Mouse (Mus musculus) embryonic fibroblast, embryonic 13.5 days (primary cell): ENCODE data around the gene 1700088E04Rik. TPM values are rescaled to one million over a fixed set of nuclear protein-coding genes. Genes with fewer than 3 reads are reported as not detected.
A peak's percentile ranks its signal among the peaks of the same experiment; 100 is the strongest.

Source experiments
- H3K27ac ChIP-seq: 2 replicates; pipeline ENCODE4 v1.5.1; 2012; ENCODE audit warnings: low read length, control low read depth, inconsistent platforms; ENCODE audit not compliant: insufficient read depth
- H3K4me1 ChIP-seq: 2 replicates; pipeline ENCODE4 v1.6.1; 2011; ENCODE audit warnings: low read length; ENCODE audit not compliant: control insufficient read depth, insufficient read depth
- H3K4me3 ChIP-seq: 2 replicates; pipeline ENCODE4 v1.5.1; 2011; ENCODE audit warnings: mild to moderate bottlenecking, control low read depth, low read length; ENCODE audit not compliant: insufficient read depth
- CTCF ChIP-seq: IDR thresholded peaks from 2 replicates; pipeline ENCODE4 v1.5.1; 2011; ENCODE audit warnings: mild to moderate bottlenecking, control low read depth, low read length, moderate library complexity, borderline replicate concordance; ENCODE audit not compliant: insufficient read depth
- POLR2A ChIP-seq: IDR thresholded peaks from 2 replicates; pipeline ENCODE4 v1.6.1; 2011; ENCODE audit warnings: low read depth, mild to moderate bottlenecking, control low read depth, low read length, moderate library complexity
- polyA plus RNA-seq: library from polyadenylated mRNA; stranded (reverse); fragments of >200 nt; gene quantifications from 2 replicates; pipeline ENCODE4 v1.2.4, GENCODE M21; 2011; ENCODE audit warnings: low read depth; ENCODE audit not compliant: missing spikeins, insufficient read length

Gene 1700088E04Rik
- polyA plus RNA-seq, 1 experiment, result 2.2 TPM

DNA sequence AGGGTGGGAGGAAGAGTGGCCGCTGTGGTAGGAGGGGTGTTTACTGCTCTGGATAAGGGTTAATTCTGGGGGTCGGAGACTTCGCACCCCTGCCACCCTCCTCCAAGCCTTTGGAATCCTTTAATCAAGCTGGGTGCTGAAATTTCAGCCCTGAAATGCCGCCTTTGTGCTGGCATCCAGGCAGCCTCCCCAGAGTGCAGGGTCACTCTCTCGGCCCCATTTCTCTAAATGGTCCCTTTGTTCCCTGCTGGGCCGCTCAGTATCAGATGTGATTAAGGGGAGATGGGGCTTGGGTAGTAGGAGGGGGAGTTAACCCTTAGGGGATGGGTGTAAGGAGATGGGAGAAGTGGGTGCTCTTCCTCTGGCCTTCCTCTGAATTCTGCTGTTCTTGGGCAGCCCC lies 11.7 kb upstream of the 1700088E04Rik start:
- no peaks in the 10 kb centered on the region for H3K4me1 ChIP-seq
- TF ChIP-seq CTCF (no peak), POLR2A (no peak)
- H3K27ac ChIP-seq, result no peak overlapping the region
- H3K4me3 ChIP-seq, result no peak overlapping the region

DNA sequence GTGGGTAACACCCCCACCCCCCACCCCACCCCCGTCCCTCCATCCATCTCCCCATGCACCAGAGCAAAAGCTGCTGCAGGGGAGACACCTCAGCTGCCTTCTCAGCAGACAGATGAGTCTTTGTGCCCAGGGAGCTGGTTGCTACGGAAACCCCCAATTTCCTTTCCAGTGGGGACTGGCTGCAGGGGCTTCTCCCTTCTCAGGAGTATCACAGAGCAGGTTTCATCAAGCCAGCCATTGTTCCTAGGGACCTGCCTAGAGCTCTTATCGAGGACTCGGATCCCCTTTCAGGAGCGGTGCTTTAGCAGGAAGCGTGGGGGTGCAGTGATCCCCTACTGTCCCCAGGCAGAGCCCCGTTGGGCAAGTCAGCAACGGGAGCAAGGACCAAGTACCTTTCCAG lies 10.8 kb upstream of the 1700088E04Rik start:
- Histone ChIP-seq H3K27ac (no peak overlapping the region), H3K4me3 (no peak overlapping the region), H3K4me1 (no peaks in the 10 kb centered on the region)
- TF ChIP-seq CTCF (no peak), POLR2A (no peak)

DNA sequence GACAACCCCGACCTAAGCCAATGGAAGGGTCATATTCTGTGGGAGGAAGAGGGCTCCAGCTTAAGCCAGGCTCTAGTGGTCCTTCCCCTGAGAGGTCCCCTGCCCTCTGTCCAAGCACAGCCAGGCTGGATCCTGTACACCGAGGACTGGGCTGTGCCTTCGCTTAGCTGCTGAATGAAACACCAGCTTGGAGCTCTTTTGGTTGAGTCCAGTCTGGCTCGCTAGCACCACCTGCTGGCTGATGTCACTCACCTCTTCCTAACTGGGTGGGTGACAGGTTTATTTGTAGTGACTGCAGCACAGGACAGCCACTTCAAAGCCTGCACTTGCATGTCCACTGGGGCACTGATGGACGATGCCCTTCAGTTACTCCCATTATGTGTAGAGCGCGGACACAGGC lies 7.5 kb upstream of the 1700088E04Rik start:
- no peaks in the 10 kb centered on the region for H3K4me1 ChIP-seq
- no peak overlapping the region for H3K27ac ChIP-seq
- no peak overlapping the region for H3K4me3 ChIP-seq
- TF ChIP-seq POLR2A, result no peak
- peak; percentile 86 for TF ChIP-seq CTCF

DNA sequence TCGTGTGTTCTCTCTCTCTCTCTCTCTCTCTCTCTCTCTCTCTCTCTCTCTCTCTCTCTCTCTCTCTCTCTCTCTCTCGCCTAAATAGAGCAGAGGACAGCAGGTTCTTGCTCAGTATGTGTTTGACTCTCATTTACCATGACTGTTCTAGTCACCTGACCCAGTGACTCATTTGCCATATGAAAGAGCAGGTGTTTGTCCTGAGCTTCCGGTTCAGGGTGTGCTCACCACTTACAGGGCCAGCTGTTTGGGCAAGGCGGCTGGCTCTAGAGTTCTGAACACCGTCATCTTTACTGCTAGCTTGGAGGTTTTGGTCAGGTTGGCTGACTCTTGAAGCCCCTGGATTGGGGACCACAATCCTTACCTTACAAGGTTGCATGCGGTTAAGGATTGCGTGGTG lies 4.5 kb upstream of the 1700088E04Rik start:
- H3K4me3 ChIP-seq, result no peak overlapping the region
- no peaks in the 10 kb centered on the region; the same call in 1 of the 2 replicates for H3K4me1 ChIP-seq
- H3K27ac ChIP-seq, result no peak overlapping the region
- TF ChIP-seq CTCF, result no peak
- TF ChIP-seq POLR2A, result no peak

DNA sequence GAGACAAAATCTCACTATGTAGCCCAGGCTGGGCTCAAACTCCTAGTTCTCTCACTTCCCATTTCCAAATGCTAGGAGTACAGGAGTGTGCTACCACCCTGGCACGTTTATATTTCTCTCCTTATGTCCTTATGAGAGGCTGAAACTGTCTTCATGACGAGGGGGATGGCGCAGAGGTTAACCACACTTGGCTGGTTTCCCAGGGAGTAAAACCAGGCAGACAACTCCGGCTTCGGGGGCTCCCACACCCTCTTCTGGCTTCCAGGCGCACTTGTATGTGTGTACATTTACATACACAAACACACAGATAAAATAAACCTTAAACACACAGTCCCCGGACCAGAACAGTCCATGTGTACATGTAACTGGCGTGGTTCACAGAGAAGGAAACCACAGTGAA lies 3.0 kb upstream of the 1700088E04Rik start:
- Histone ChIP-seq H3K4me3 (no peak overlapping the region), H3K27ac (no peak overlapping the region), H3K4me1 (peaks cover 2% of the 10 kb centered on the region; the same call in 1 of the 2 replicates)
- TF ChIP-seq POLR2A (no peak), CTCF (no peak)

DNA sequence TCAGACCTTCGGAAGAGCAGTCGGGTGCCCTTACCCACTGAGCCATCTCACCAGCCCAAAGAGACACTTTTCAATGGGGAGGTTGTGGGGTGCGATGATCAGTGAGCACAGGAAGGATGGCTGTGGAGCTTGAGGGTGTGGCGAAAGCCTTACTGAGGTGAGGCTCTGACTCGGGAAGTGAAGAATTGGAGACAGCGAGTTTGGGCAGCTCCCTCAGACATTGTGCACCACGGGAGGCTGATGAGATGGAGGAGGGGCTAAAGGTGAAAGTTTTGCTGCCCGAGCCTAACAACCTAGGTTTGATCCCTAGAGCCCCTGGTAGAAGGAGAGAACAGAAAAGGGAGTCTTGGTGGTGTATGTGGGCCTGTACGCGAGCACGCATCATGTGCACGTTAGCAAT lies 2.3 kb upstream of the 1700088E04Rik start:
- H3K4me1 ChIP-seq, result peaks cover 2% of the 10 kb centered on the region; the same call in 1 of the 2 replicates
- H3K4me3 ChIP-seq, result no peak overlapping the region
- TF ChIP-seq CTCF (no peak), POLR2A (no peak)
- no peak overlapping the region for H3K27ac ChIP-seq

DNA sequence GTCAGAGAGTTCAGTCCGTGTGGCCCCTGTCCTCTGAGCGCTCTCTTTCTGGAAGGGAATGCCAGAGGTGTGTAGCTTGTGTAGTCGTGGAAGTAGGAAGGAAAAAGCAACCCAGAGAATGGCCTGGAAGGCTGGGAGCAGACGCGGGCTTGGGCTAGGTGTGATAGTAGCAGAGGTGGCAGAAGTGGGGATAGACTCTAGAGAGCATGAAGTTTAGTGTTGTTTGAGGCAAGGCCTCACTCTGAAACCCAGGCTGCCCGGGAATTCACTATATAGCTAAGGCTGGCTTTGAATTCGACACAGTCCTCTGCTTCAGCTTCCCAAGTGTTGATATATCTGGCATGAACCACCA lies 489 bp upstream of the 1700088E04Rik start:
- peaks cover 2% of the 10 kb centered on the region; the same call in 1 of the 2 replicates for H3K4me1 ChIP-seq
- H3K27ac ChIP-seq, result no peak overlapping the region
- TF ChIP-seq POLR2A, result no peak
- no peak for TF ChIP-seq CTCF
- H3K4me3 ChIP-seq, result peak overlapping the region; percentile 91

DNA sequence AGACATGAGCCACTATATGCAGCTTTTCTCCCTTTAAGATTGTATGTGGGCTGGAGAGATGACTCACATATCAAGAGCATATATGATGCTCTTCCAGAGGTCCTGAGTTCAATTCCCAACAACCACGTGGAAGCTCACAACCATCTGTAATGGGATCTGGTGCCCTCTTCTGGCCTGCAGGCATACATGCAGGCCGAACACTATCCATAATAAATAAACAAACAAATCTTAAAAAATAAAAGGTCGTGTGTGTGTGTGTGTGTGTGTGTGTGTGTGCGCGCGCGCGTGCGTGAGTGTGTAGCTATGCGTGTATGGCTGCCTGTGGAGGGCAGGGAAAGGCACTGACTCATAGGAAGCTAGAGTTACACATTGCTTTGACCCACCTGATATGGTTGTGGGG lies 1.4 kb downstream of the 1700088E04Rik start:
- Histone ChIP-seq H3K4me3 (no peak overlapping the region), H3K27ac (no peak overlapping the region), H3K4me1 (peaks cover 2% of the 10 kb centered on the region; the same call in 1 of the 2 replicates)
- no peak for TF ChIP-seq CTCF
- TF ChIP-seq POLR2A, result no peak

DNA sequence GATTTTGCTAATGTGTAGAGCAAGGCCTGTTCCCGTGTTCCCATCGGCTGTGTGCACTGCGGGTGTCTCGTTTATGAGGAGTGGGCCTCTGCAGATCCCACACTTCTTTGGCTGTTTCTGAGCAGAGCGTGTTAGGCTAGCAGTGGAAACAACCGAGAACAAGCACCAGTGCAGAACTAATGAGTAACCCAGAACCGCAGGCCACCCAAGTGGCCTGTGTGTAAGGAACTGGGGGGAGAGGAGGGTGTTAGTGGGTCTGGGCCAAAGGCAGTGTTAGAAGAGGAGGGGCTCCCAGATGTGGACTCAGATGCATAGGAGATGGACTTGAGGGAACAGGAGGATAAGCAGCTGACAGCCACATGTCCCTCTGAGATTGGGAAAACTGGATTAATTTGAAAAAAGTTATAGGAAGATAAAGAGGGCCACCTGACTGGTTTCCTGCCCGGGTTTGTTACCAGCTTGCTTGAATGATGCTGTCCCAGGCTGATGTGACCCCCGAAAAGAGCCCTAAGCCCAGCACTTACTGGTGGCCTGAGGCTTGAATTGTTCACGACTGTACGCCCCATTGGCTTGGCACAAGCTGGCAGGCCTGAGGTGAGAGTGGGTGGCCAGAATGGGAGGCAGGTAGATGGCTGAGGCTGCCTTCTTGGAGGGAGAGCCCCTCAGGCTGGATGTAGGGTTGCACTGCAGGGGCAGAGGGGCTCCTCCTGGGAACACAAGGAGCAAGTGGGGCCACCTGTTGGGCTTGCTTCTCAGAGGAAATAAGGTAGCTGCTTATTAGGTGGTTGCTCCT lies 5.1 kb downstream of the 1700088E04Rik start:
- H3K4me1 ChIP-seq, result 0 out of 2 replicates have a peak, but pooled peaks cover 2% of the 10 kb centered on the region
- no peak overlapping the region for H3K4me3 ChIP-seq
- TF ChIP-seq CTCF, result no peak
- no peak for TF ChIP-seq POLR2A
- H3K27ac ChIP-seq, result no peak overlapping the region

DNA sequence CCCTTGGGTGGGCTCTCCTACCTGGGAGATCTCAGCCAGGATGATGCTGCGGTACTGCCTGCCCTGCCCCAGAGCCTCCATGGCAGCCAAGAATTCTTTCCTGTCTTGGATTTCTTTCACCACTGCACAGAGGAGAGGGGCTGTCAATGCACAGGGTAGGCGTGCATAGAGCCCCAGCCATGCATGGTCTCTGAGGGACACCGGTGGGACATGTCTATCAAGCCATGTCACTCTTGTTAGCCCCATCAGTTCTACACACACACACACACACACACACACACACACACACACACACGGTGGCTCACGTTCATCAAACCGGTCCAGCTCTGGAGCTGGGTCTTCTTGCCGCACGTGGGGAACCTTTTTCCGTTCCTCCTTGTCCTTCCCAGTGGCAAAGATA lies 5.7 kb downstream of the 1700088E04Rik start:
- H3K27ac ChIP-seq, result no peak overlapping the region
- no peak overlapping the region for H3K4me3 ChIP-seq
- TF ChIP-seq POLR2A (no peak), CTCF (no peak)
- H3K4me1 ChIP-seq, result 0 out of 2 replicates have a peak, but pooled peaks cover 4% of the 10 kb centered on the region

DNA sequence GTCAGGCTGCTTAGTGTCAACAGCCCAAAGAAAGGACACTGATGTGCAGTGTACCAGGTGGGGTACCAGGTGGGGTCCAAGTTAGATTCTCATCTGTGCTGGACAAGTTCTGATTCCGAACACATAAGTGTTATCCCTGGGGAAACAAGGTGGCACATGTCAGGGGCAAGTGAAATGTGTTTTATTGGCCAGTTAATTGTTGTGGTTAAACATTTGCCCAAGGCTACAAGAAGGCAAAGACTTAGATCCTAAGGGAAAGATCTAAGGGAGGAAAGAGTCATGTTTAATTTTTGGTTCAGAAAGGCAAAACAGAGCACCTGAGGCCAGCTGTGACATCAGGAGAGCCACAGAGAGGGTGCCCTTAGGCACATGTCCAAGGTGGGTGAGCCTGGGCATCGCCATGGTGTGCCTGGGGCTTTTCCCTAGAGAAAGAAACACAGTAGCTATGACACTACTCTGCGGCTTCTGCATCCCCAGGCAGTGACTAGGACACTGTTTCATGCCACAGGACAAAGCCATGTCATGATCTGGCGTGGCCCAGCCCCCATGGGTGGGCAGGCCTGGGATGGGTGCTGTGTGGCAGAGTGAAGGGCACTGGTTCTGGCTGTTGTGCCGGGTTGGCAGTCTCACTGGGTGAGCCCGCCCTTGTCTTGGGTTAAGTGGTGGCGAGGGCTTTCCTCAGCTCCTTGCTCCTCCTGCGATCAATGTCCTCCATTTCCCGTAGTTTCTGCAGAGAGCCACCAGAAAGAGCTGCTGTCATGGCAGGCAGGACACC lies 6.4 kb downstream of the 1700088E04Rik start:
- TF ChIP-seq CTCF (no peak), POLR2A (no peak)
- H3K27ac ChIP-seq, result no peak overlapping the region
- H3K4me3 ChIP-seq, result no peak overlapping the region
- 0 out of 2 replicates have a peak, but pooled peaks cover 4% of the 10 kb centered on the region for H3K4me1 ChIP-seq
